Comparison of ENCODE assay signal across 25 mouse cellular contexts in the genomic region with DNA sequence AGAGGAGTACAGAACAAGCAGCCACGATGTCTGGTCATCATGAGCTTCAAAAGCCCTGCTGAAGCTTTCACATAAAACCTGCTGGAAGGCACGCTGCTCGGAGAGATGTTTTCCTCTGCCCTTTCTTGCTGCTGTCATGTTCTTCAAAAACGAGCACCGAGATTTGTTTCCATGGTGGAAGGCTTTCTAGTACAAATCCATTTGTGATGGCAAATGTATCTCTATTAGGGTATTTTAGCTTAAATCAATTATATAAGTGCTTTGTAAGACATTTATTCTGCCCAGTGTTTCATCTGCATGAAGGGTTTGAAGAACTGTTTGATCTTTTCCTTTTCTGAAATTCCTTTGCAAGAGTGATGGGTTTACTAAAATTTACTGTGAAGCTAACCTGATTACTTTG.
A peak's percentile ranks its signal among the peaks of the same experiment; 100 is the strongest.
DNase-seq lines count a peak whose midpoint lies in the region; ATAC-seq and TF ChIP-seq lines count a peak whose summit lies in the region.
"Had no signal": no experiment of that assay in that cellular context is flagged by ENCODE, and none has a peak within 500 bp of the region (broad histone marks: within the 10 kb centered on the region; RNA-seq: fewer than 3 reads in every experiment).

No protein-coding gene starts in this region.

- no peaks in the 10 kb centered on the region for H3K36me3 ChIP-seq in midbrain, embryonic 15.5 days (replicated peaks)
- no peaks in the 10 kb centered on the region for H3K36me3 ChIP-seq in midbrain, embryonic 11.5 days (ENCODE audit: control insufficient read depth, insufficient read depth, low read length)
- no peaks in the 10 kb centered on the region for H3K36me3 ChIP-seq in midbrain, postnatal 0 days (ENCODE audit: insufficient read depth, low read length)
- no peaks in the 10 kb centered on the region for H3K36me3 ChIP-seq in liver, postnatal 0 days (replicated peaks; ENCODE audit: insufficient read depth, low read length)
- H3K36me3 ChIP-seq: embryonic facial prominence, embryonic 10.5 days; embryonic facial prominence, embryonic 12.5 days; forebrain, embryonic 15.5 days; G1E had no signal

- DNase-seq in heart, adult 11 months: peak; percentile 16
- no peak for DNase-seq in heart, postnatal 4 days
- DNase-seq in midbrain, embryonic 11.5 days (ENCODE audit: low spot score, missing footprints): no peak
- DNase-seq in brain, adult 2 months (ENCODE audit: low read depth, low spot score): peak; percentile 15
- DNase-seq in midbrain, postnatal 0 days (ENCODE audit: low spot score): no peak
- no peak for DNase-seq in liver, postnatal 0 days
- DNase-seq: adrenal gland, adult 8-10 months; adrenal gland, postnatal 14 days; adrenal gland, postnatal 36 days; B cell, adult 2 months; cerebellum, adult 11-12 months; cerebellum, adult 2 months; cerebellum, adult 9-10 months; cerebellum, postnatal 10 days; cerebellum, postnatal 25 days had no signal

- ATAC-seq in midbrain, embryonic 15.5 days (replicated peaks): peak; percentile 48; the same call in 1 of the 2 replicates
- ATAC-seq in midbrain, embryonic 11.5 days (ENCODE audit: low FRiP score): no peak
- peak; percentile 58; the same call in 1 of the 2 replicates for ATAC-seq in midbrain, postnatal 0 days (ENCODE audit: low FRiP score)
- no peak for ATAC-seq in liver, postnatal 0 days
- ATAC-seq: activated CD4-positive, CD25-positive, alpha-beta regulatory T cell, adult 4 months; CD4-positive, CD25-positive, alpha-beta regulatory T cell, adult 4 months; forebrain, embryonic 13.5 days; forebrain, embryonic 15.5 days; Patski had no signal

- no peak overlapping the region for H3K9ac ChIP-seq in midbrain, embryonic 15.5 days
- no peak overlapping the region for H3K9ac ChIP-seq in midbrain, embryonic 11.5 days (ENCODE audit: low read length)
- no peak overlapping the region for H3K9ac ChIP-seq in midbrain, postnatal 0 days (replicated peaks; ENCODE audit: low read length, poor library complexity, severe bottlenecking)
- no peak overlapping the region for H3K9ac ChIP-seq in liver, postnatal 0 days (replicated peaks)
- H3K9ac ChIP-seq: embryonic facial prominence, embryonic 12.5 days; forebrain, embryonic 13.5 days; forebrain, embryonic 15.5 days had no signal

- H3K4me1 ChIP-seq in midbrain, embryonic 15.5 days: no peaks in the 10 kb centered on the region
- H3K4me1 ChIP-seq in midbrain, embryonic 11.5 days (ENCODE audit: control insufficient read depth, insufficient read depth, low read length): no peaks in the 10 kb centered on the region
- no peaks in the 10 kb centered on the region for H3K4me1 ChIP-seq in midbrain, postnatal 0 days (ENCODE audit: insufficient read depth, low read length)
- no peaks in the 10 kb centered on the region for H3K4me1 ChIP-seq in liver, postnatal 0 days (ENCODE audit: insufficient read depth)
- H3K4me1 ChIP-seq: embryonic facial prominence, embryonic 12.5 days; forebrain, embryonic 13.5 days; forebrain, embryonic 15.5 days had no signal

- H3K9me3 ChIP-seq in midbrain, embryonic 15.5 days: no peaks in the 10 kb centered on the region
- H3K9me3 ChIP-seq in midbrain, embryonic 11.5 days (ENCODE audit: control insufficient read depth, low read length): no peaks in the 10 kb centered on the region
- no peaks in the 10 kb centered on the region for H3K9me3 ChIP-seq in midbrain, postnatal 0 days (ENCODE audit: low read length)
- no peaks in the 10 kb centered on the region for H3K9me3 ChIP-seq in liver, postnatal 0 days (ENCODE audit: low read length)
- H3K9me3 ChIP-seq: embryonic facial prominence, embryonic 10.5 days; embryonic facial prominence, embryonic 12.5 days; forebrain, embryonic 13.5 days; forebrain, embryonic 15.5 days; G1E had no signal

- no peaks in the 10 kb centered on the region for H3K27me3 ChIP-seq in midbrain, embryonic 15.5 days (replicated peaks)
- H3K27me3 ChIP-seq in midbrain, embryonic 11.5 days (ENCODE audit: control insufficient read depth, insufficient read depth, low read length): no peaks in the 10 kb centered on the region
- no peaks in the 10 kb centered on the region for H3K27me3 ChIP-seq in midbrain, postnatal 0 days (ENCODE audit: insufficient read depth, low read length)
- H3K27me3 ChIP-seq in liver, postnatal 0 days (ENCODE audit: insufficient read depth, low read length): no peaks in the 10 kb centered on the region
- H3K27me3 ChIP-seq: CH12.LX; embryonic facial prominence, embryonic 12.5 days; forebrain, embryonic 13.5 days; forebrain, embryonic 15.5 days had no signal

- no peak overlapping the region for H3K4me3 ChIP-seq in midbrain, embryonic 15.5 days
- H3K4me3 ChIP-seq in midbrain, embryonic 11.5 days (ENCODE audit: low read depth, low read length): no peak overlapping the region
- no peak overlapping the region for H3K4me3 ChIP-seq in midbrain, postnatal 0 days (ENCODE audit: low read depth, low read length)
- H3K4me3 ChIP-seq in liver, postnatal 0 days (ENCODE audit: low read depth, low read length): no peak overlapping the region
- H3K4me3 ChIP-seq: embryonic facial prominence, embryonic 10.5 days; embryonic facial prominence, embryonic 12.5 days; forebrain, embryonic 13.5 days; forebrain, embryonic 15.5 days had no signal

- no peak overlapping the region for H3K27ac ChIP-seq in midbrain, embryonic 15.5 days
- no peak overlapping the region for H3K27ac ChIP-seq in midbrain, embryonic 11.5 days (ENCODE audit: low read depth, low read length)
- H3K27ac ChIP-seq in midbrain, postnatal 0 days (ENCODE audit: low read depth, low read length): no peak overlapping the region
- no peak overlapping the region for H3K27ac ChIP-seq in liver, postnatal 0 days (ENCODE audit: low read depth)
- H3K27ac ChIP-seq: embryonic facial prominence, embryonic 10.5 days; embryonic facial prominence, embryonic 12.5 days; forebrain, embryonic 13.5 days; forebrain, embryonic 15.5 days had no signal

- WGBS in midbrain, embryonic 15.5 days: 44% methylated on average over 5 of the region's 5 CpGs
- WGBS in midbrain, embryonic 11.5 days: 45% methylated on average over 5 of the region's 5 CpGs
- WGBS in midbrain, postnatal 0 days: 28% methylated on average over 5 of the region's 5 CpGs
- WGBS in liver, postnatal 0 days (ENCODE audit: insufficient replicate concordance): 77% methylated on average over 5 of the region's 5 CpGs

- TF ChIP-seq CTCF in midbrain, postnatal 0 days (IDR thresholded peaks at IDR 0.05): no peak
- no peak for TF ChIP-seq CTCF in liver, postnatal 0 days (IDR thresholded peaks at IDR 0.05; ENCODE audit: low read depth)

- TF ChIP-seq EP300 in liver, postnatal 0 days (IDR thresholded peaks at IDR 0.05; ENCODE audit: low read depth): no peak

- no peak overlapping the region for H3K4me2 ChIP-seq in midbrain, embryonic 15.5 days
- H3K4me2 ChIP-seq in midbrain, embryonic 11.5 days: no peak overlapping the region
- H3K4me2 ChIP-seq in midbrain, postnatal 0 days (ENCODE audit: low read depth, low read length, poor library complexity, severe bottlenecking): no peak overlapping the region
- H3K4me2 ChIP-seq in liver, postnatal 0 days (ENCODE audit: low read depth, low read length): no peak overlapping the region
- H3K4me2 ChIP-seq: embryonic facial prominence, embryonic 12.5 days; forebrain, embryonic 13.5 days; forebrain, embryonic 15.5 days had no signal

Comparison
In these comparisons a context has a peak if more than half of its experiments do, and no peak if none do; other contexts are left out.
1. DNase-seq: peak in heart, adult 11 months (single experiment) and brain, adult 2 months (single experiment); none in heart, postnatal 4 days (single experiment), midbrain, embryonic 11.5 days (single experiment), midbrain, postnatal 0 days (single experiment) and liver, postnatal 0 days (single experiment).
2. ATAC-seq: peak in midbrain, embryonic 15.5 days (single experiment) and midbrain, postnatal 0 days (single experiment); none in midbrain, embryonic 11.5 days (single experiment) and liver, postnatal 0 days (single experiment).